Mouse (Mus musculus) megakaryocyte progenitor cell, adult 5-6 weeks (primary cell): ENCODE data around the gene 6430531B16Rik. TPM values are rescaled to one million over a fixed set of nuclear protein-coding genes. Genes with fewer than 3 reads are reported as not detected.

Source experiments
- ATAC-seq: replicated peaks from 2 replicates; pipeline ENCODE4 v1.8.0; 2016; ENCODE audit warnings: mild to moderate bottlenecking, moderate TSS enrichment, inconsistent platforms; ENCODE audit not compliant: poor library complexity
- total RNA-seq, 2 experiments: library from RNA; stranded (forward) in 1 of 2; stranded (reverse) in 1 of 2; fragments of 157-497, 149-512 nt in 1 of 2; fragments of 200-1000 nt in 1 of 2; gene quantifications; 2 replicates each; pipeline versions ENCODE4 v1.2.3 to v1.2.4; 2015 to 2017

The 6430531B16Rik gene
- total RNA-seq, 2 experiments from 2014 or later: 0.10 TPM; not detected in 1

DNA sequence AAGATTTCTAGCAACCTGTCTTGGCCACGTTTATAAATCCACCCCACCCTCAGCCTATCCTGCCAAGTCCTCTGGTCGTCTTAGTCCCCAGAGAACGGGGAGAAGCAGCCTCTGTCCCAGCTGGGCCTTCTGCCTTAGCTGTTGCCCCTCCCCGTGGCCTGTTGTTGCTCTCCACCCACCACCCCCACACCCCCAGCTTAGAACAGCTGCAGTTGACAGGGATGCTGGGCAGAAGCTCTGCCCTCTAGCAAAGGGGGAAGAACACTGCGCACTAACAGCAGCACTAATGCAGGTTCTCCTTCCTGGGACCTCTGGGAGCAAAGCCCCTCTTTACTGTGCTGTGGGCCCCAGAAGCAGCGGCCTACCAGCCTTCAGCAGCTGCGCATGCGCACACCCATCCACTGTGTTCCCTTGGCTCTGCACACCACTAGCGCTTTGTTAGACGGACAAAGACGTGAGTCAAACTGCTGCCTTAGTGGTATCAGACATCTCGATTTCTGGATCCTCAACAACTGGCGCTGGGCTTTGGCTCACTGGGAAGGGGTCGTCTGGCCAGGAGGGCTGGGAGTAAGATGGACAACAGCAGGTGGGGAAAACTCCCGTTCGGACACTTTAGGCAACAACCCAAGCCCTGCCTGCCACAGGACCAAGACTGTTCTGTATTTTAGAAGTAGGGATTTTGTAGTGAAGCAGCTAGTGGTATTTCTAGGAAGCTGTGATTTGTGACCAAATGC lies 37.9 kb downstream of the 6430531B16Rik start:
- no peak for ATAC-seq

GRCm38 (mm10) chr7:139937810-139938209 lies 40.7 kb downstream of the 6430531B16Rik start:
- no peak for ATAC-seq

DNA sequence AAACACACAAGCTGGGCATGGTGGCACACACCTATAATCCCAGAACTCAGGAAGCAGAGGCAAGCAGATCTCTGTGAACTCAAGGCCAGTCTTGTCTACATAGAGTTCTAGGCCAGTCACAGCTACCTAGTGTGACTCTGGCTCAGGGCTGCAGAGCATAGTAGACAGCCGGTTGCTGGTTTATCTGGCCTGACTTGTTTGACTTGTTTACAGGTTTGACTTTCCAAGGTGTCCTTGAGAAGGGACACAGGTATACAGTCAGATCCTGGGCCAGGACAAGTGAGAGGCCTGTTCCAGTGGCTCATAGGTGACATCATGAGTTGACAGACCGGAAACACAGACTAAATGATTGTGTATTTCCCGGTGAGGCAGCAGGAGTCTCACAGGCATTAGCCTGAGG lies 41.4 kb downstream of the 6430531B16Rik start:
- ATAC-seq: no peak

DNA sequence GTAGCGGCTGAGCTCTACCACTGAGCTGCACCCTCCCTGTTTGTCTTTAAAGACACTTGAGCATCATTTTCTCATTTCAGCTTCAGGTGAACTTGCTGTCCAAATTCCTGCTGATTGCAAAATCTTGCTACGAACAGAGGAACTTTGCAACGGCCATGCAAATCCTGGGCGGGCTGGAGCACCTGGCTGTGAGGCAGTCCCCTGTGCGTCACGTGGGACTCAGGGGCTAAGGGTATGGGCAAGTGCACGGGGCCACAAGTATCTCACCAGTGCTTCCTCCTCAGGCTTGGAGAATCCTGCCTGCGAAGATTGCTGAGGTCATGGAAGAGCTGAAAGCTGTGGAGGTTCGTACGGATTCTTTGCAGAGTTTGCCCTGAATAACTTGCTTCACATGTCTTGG lies 41.9 kb downstream of the 6430531B16Rik start:
- ATAC-seq: no peak

- ATAC-seq: peak; percentile 91
Observed at GRCm38 (mm10) chr7:139930732-139931131, 47.8 kb downstream of the 6430531B16Rik start.

Other genes starting within 250 kb of the 6430531B16Rik start
- not detected in 2 replicates for gene Adgra1, start 144.6 kb downstream of the 6430531B16Rik start, total RNA-seq (2015)
- gene Adgra1, start 144.6 kb downstream of the 6430531B16Rik start, total RNA-seq (2017): not detected in 2 replicates
- gene Kndc1, start 84.1 kb downstream of the 6430531B16Rik start, total RNA-seq (2015): not detected in 2 replicates
- not detected in 2 replicates for gene Kndc1, start 84.1 kb downstream of the 6430531B16Rik start, total RNA-seq (2017)
- gene Utf1, start 35.0 kb downstream of the 6430531B16Rik start, total RNA-seq (2015): not detected in 2 replicates
- not detected in 2 replicates for gene Utf1, start 35.0 kb downstream of the 6430531B16Rik start, total RNA-seq (2017)
- gene Adam8, start 13.8 kb upstream of the 6430531B16Rik start, total RNA-seq (2015): 1.3 and 1.9 TPM in 2 replicates
- gene Adam8, start 13.8 kb upstream of the 6430531B16Rik start, total RNA-seq (2017): 1.3 and 1.7 TPM in 2 replicates
- gene Zfp511, start 57.6 kb upstream of the 6430531B16Rik start, total RNA-seq (2015): 32.2 and 34.8 TPM in 2 replicates
- 21.0 and 21.1 TPM in 2 replicates for gene Zfp511, start 57.6 kb upstream of the 6430531B16Rik start, total RNA-seq (2017)
- gene Tubgcp2, start 57.9 kb upstream of the 6430531B16Rik start, total RNA-seq (2015): 24.0 and 25.8 TPM in 2 replicates
- 35.2 and 36.5 TPM in 2 replicates for gene Tubgcp2, start 57.9 kb upstream of the 6430531B16Rik start, total RNA-seq (2017)
- gene Msx3, start 70.3 kb upstream of the 6430531B16Rik start, total RNA-seq (2015): not detected in 2 replicates
- not detected in 2 replicates for gene Msx3, start 70.3 kb upstream of the 6430531B16Rik start, total RNA-seq (2017)
- gene Caly, start 103.8 kb upstream of the 6430531B16Rik start, total RNA-seq (2015): not detected in 2 replicates
- gene Caly, start 103.8 kb upstream of the 6430531B16Rik start, total RNA-seq (2017): not detected in 2 replicates
- not detected in 2 replicates for gene Prap1, start 114.6 kb upstream of the 6430531B16Rik start, total RNA-seq (2015)
- not detected in 2 replicates for gene Prap1, start 114.6 kb upstream of the 6430531B16Rik start, total RNA-seq (2017)
- 6.9 and 7.9 TPM in 2 replicates for gene Fuom, start 123.7 kb upstream of the 6430531B16Rik start, total RNA-seq (2015)
- 10.8 and 11.5 TPM in 2 replicates for gene Fuom, start 123.7 kb upstream of the 6430531B16Rik start, total RNA-seq (2017)
- gene Paox, start 137.0 kb upstream of the 6430531B16Rik start, total RNA-seq (2015): 26.1 and 31.7 TPM in 2 replicates
- 15.7 and 23.4 TPM in 2 replicates for gene Paox, start 137.0 kb upstream of the 6430531B16Rik start, total RNA-seq (2017)
- gene Echs1, start 137.7 kb upstream of the 6430531B16Rik start, total RNA-seq (2015): 108 and 109 TPM in 2 replicates
- 95.5 and 147 TPM in 2 replicates for gene Echs1, start 137.7 kb upstream of the 6430531B16Rik start, total RNA-seq (2017)
- 23.8 and 29.2 TPM in 2 replicates for gene Mtg1, start 158.8 kb upstream of the 6430531B16Rik start, total RNA-seq (2015)
- gene Mtg1, start 158.8 kb upstream of the 6430531B16Rik start, total RNA-seq (2017): 10.4 and 11.4 TPM in 2 replicates
- not detected in 2 replicates for gene Sprn, start 176.1 kb upstream of the 6430531B16Rik start, total RNA-seq (2015)
- not detected in 2 replicates for gene Sprn, start 176.1 kb upstream of the 6430531B16Rik start, total RNA-seq (2017)
- not detected in 2 replicates for gene Olfr522, start 186.0 kb upstream of the 6430531B16Rik start, total RNA-seq (2015)
- not detected in 2 replicates for gene Olfr522, start 186.0 kb upstream of the 6430531B16Rik start, total RNA-seq (2017)
- gene Olfr523, start 194.5 kb upstream of the 6430531B16Rik start, total RNA-seq (2015): not detected in 2 replicates
- gene Olfr523, start 194.5 kb upstream of the 6430531B16Rik start, total RNA-seq (2017): not detected in 2 replicates
- not detected in 2 replicates for gene Olfr524, start 227.2 kb upstream of the 6430531B16Rik start, total RNA-seq (2015)
- gene Olfr524, start 227.2 kb upstream of the 6430531B16Rik start, total RNA-seq (2017): not detected in 2 replicates
- gene Cd163l1, start 239.5 kb upstream of the 6430531B16Rik start, total RNA-seq (2015): not detected in 2 replicates
- 0.21 TPM in 1 of 2 replicates, not detected in the other for gene Cd163l1, start 239.5 kb upstream of the 6430531B16Rik start, total RNA-seq (2017)